Mouse (Mus musculus): ENCODE measurements at regions not wholly inside any gene's neighbourhood (a gene's known extent, or its start where the extent isn't known, plus 50 kb on each side); places are given as distances from the start of the nearest gene placed in this dataset.

GRCm38 (mm10) chr13:19963031-19963430 lies 127.4 kb upstream of the Elmo1 start:
- Histone ChIP-seq H3K27ac (no peak overlapping the region), H3K9me3 (no peaks in the 10 kb centered on the region), H3K27me3 (ENCODE audit: insufficient read depth, poor library complexity, severe bottlenecking) (no peaks in the 10 kb centered on the region), H3K4me1 (replicated peaks) (no peaks in the 10 kb centered on the region), H3K4me3 (no peak overlapping the region), H3K36me3 (no peaks in the 10 kb centered on the region)
- WGBS, result 60% methylated on average over 3 of the region's 3 CpGs
- DNase-seq (ENCODE audit: low spot score), result no peak

GRCm38 (mm10) chr13:19928761-19929160 lies 104.7 kb upstream of the Gpr141 start:
- H3K27ac ChIP-seq, result no peak overlapping the region
- no peaks in the 10 kb centered on the region for H3K36me3 ChIP-seq
- DNase-seq (ENCODE audit: low spot score), result no peak
- H3K9me3 ChIP-seq, result no peaks in the 10 kb centered on the region
- WGBS, result 91% methylated on average over 6 of the region's 6 CpGs
- H3K27me3 ChIP-seq (ENCODE audit: insufficient read depth, poor library complexity, severe bottlenecking), result no peaks in the 10 kb centered on the region
- no peak overlapping the region for H3K4me3 ChIP-seq
- no peaks in the 10 kb centered on the region for H3K4me1 ChIP-seq (replicated peaks)

GRCm38 (mm10) chr13:19927807-19928206 lies 103.8 kb upstream of the Gpr141 start:
- no peaks in the 10 kb centered on the region for H3K27me3 ChIP-seq (ENCODE audit: insufficient read depth, poor library complexity, severe bottlenecking)
- no peak overlapping the region for H3K4me3 ChIP-seq
- H3K9me3 ChIP-seq, result no peaks in the 10 kb centered on the region
- H3K27ac ChIP-seq, result no peak overlapping the region
- 93% methylated on average over 3 of the region's 3 CpGs for WGBS
- DNase-seq (ENCODE audit: low spot score), result no peak
- H3K36me3 ChIP-seq, result no peaks in the 10 kb centered on the region
- no peaks in the 10 kb centered on the region for H3K4me1 ChIP-seq (replicated peaks)

GRCm38 (mm10) chr13:19921084-19921827 lies 97.2 kb upstream of the Gpr141 start:
- Histone ChIP-seq H3K4me1 (replicated peaks) (no peaks in the 10 kb centered on the region), H3K27ac (no peak overlapping the region), H3K36me3 (no peaks in the 10 kb centered on the region), H3K4me3 (no peak overlapping the region), H3K27me3 (ENCODE audit: insufficient read depth, poor library complexity, severe bottlenecking) (no peaks in the 10 kb centered on the region), H3K9me3 (peaks cover 31% of the 10 kb centered on the region; the same call in 1 of the 2 replicates)
- 75% methylated on average over 1 of the region's 1 CpGs for WGBS
- peak; percentile 9 for DNase-seq (ENCODE audit: low spot score)

GRCm38 (mm10) chr13:19911860-19912584 lies 88.0 kb upstream of the Gpr141 start:
- no peak for DNase-seq (ENCODE audit: low spot score)
- WGBS, result 50% methylated on average over 5 of the region's 5 CpGs
- H3K27me3 ChIP-seq (ENCODE audit: insufficient read depth, poor library complexity, severe bottlenecking), result no peaks in the 10 kb centered on the region
- no peaks in the 10 kb centered on the region for H3K36me3 ChIP-seq
- no peak overlapping the region for H3K27ac ChIP-seq
- 0 out of 2 replicates have a peak, but pooled peaks cover 3% of the 10 kb centered on the region for H3K9me3 ChIP-seq
- no peak overlapping the region for H3K4me3 ChIP-seq
- peaks cover 3% of the 10 kb centered on the region; the same call in 1 of the 2 replicates for H3K4me1 ChIP-seq (replicated peaks)

- Histone ChIP-seq H3K36me3 (no peaks in the 10 kb centered on the region), H3K27me3 (ENCODE audit: insufficient read depth, poor library complexity, severe bottlenecking) (no peaks in the 10 kb centered on the region), H3K27ac (no peak overlapping the region), H3K4me1 (replicated peaks) (no peaks in the 10 kb centered on the region), H3K4me3 (no peak overlapping the region), H3K9me3 (no peaks in the 10 kb centered on the region)
- no peak for DNase-seq (ENCODE audit: low spot score)
- WGBS, result 88% methylated on average over 4 of the region's 4 CpGs
These were observed 78.7 kb upstream of the Gpr141 start for GRCm38 (mm10) chr13:19902786-19903185.

GRCm38 (mm10) chr13:19897191-19897590 lies 73.1 kb upstream of the Gpr141 start:
- DNase-seq (ENCODE audit: low spot score), result no peak
- Histone ChIP-seq H3K36me3 (no peaks in the 10 kb centered on the region), H3K27ac (no peak overlapping the region), H3K9me3 (no peaks in the 10 kb centered on the region), H3K27me3 (ENCODE audit: insufficient read depth, poor library complexity, severe bottlenecking) (no peaks in the 10 kb centered on the region), H3K4me1 (replicated peaks) (no peaks in the 10 kb centered on the region), H3K4me3 (no peak overlapping the region)
- 83% methylated on average over 1 of the region's 1 CpGs for WGBS

- no peak for DNase-seq (ENCODE audit: low spot score)
- Histone ChIP-seq H3K4me1 (replicated peaks) (no peaks in the 10 kb centered on the region), H3K9me3 (no peaks in the 10 kb centered on the region), H3K36me3 (no peaks in the 10 kb centered on the region), H3K27me3 (ENCODE audit: insufficient read depth, poor library complexity, severe bottlenecking) (no peaks in the 10 kb centered on the region), H3K27ac (no peak overlapping the region), H3K4me3 (no peak overlapping the region)
- WGBS, result 82% methylated on average over 11 of the region's 11 CpGs
These were observed 65.1 kb upstream of the Gpr141 start for GRCm38 (mm10) chr13:19888983-19889773.

GRCm38 (mm10) chr13:19883896-19884658 lies 60.0 kb upstream of the Gpr141 start:
- H3K27ac ChIP-seq, result no peak overlapping the region
- H3K4me3 ChIP-seq, result no peak overlapping the region
- 89% methylated on average over 7 of the region's 7 CpGs for WGBS
- H3K9me3 ChIP-seq, result no peaks in the 10 kb centered on the region
- no peaks in the 10 kb centered on the region for H3K36me3 ChIP-seq
- H3K27me3 ChIP-seq (ENCODE audit: insufficient read depth, poor library complexity, severe bottlenecking), result no peaks in the 10 kb centered on the region
- DNase-seq (ENCODE audit: low spot score), result no peak
- H3K4me1 ChIP-seq (replicated peaks), result no peaks in the 10 kb centered on the region

- Histone ChIP-seq H3K9me3 (no peaks in the 10 kb centered on the region), H3K4me3 (no peak overlapping the region), H3K36me3 (no peaks in the 10 kb centered on the region), H3K4me1 (replicated peaks) (no peaks in the 10 kb centered on the region), H3K27ac (no peak overlapping the region), H3K27me3 (ENCODE audit: insufficient read depth, poor library complexity, severe bottlenecking) (no peaks in the 10 kb centered on the region)
- no peak for DNase-seq (ENCODE audit: low spot score)
- 94% methylated on average over 4 of the region's 4 CpGs for WGBS
These were observed 58.8 kb upstream of the Gpr141 start for GRCm38 (mm10) chr13:19882889-19883288.

- H3K27me3 ChIP-seq (ENCODE audit: insufficient read depth, poor library complexity, severe bottlenecking), result no peaks in the 10 kb centered on the region
- no peaks in the 10 kb centered on the region for H3K4me1 ChIP-seq (replicated peaks)
- DNase-seq (ENCODE audit: low spot score), result no peak
- H3K4me3 ChIP-seq, result no peak overlapping the region
- 89% methylated on average over 5 of the region's 5 CpGs for WGBS
- H3K9me3 ChIP-seq, result no peaks in the 10 kb centered on the region
- H3K27ac ChIP-seq, result no peak overlapping the region
- no peaks in the 10 kb centered on the region for H3K36me3 ChIP-seq
These were observed 57.7 kb upstream of the Gpr141 start for GRCm38 (mm10) chr13:19881772-19882171.

GRCm38 (mm10) chr13:19874621-19875249 lies 50.7 kb upstream of the Gpr141 start:
- no peaks in the 10 kb centered on the region for H3K36me3 ChIP-seq
- no peak for DNase-seq (ENCODE audit: low spot score)
- 91% methylated on average over 7 of the region's 7 CpGs for WGBS

More at GRCm38 (mm10) chr13:19874621-19875249, 50.7 kb upstream of the Gpr141 start:
- H3K27ac ChIP-seq, result no peak overlapping the region
- H3K9me3 ChIP-seq, result no peaks in the 10 kb centered on the region
- H3K4me1 ChIP-seq (replicated peaks), result no peaks in the 10 kb centered on the region
- no peaks in the 10 kb centered on the region for H3K27me3 ChIP-seq (ENCODE audit: insufficient read depth, poor library complexity, severe bottlenecking)
- no peak overlapping the region for H3K4me3 ChIP-seq
